Mouse (Mus musculus): ENCODE data around the gene Vmn1r50.
"Not testable (repeated sequence)": the region's sequence is repeated elsewhere in the genome, so short reads cannot be mapped to it uniquely, and the experiment has no call there.

Gene Vmn1r50

DNA sequence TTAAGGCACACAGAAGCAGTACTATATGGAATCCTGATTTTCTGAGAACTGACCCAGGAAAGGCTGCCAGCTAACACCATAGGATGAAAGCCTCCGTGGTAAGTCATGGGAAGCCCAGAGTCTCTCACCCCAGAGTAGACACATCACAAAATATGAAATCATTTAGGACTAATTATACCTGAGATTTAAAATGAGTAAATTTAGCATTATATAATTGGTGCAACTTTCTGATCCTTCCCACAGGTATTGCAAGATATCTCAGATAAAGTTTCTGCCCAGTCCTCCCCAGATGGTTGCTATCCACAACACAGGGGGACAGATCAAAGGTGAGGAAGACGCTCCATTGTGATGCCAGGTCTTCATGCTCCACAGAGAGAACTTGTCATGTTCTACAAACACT, at the start of gene Vmn1r50:
TSS of gene Vmn1r50 (plus strand) at position 301 of the 400 bp plus-strand sequence.
- DNase-seq (ENCODE audit: low read depth) = no peak

DNA sequence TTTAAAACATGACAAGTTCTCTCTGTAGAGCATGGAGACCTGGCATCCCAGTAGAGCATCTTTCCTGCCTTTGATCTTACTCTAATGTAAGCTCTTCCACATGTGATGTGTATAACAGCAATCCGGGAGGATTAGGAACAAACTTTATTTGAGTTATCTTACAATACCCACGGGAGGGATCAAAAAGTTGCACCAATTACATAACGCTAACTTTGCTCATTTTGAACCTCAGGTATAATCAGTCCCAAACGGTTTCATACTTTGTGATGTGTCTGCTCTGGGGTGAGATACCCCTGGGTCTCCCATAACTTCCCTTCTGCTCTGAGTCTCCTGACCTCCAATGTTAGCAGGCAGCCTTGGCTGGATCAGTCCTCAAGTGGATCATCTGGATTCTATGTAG, 22.8 kb upstream of the Vmn1r50 start, which contains the start of gene Vmn1r49:
TSS of gene Vmn1r49 (minus strand) at position 101 of the 400 bp plus-strand sequence.
- no peak for DNase-seq (ENCODE audit: low read depth)

DNA sequence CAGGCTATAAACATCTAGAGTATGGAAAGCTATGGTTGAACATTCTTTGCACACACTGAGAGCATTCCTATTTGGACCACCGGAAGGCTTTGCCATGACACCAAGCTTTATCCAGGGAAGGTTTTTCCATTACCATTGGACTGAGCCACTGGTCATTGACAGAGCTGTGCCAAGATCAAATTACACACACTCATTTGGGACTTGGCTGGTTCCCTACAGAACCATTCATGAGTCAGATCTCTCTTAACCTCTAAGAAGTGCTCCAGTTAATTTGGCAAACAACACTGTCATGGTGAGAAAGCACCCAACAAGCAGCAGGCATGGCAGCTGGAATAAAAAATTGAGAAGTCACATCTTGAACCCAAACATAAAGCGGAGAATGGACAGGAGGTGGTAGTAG, 664 bp upstream of the Vmn1r50 start:
- no peak for DNase-seq (ENCODE audit: low read depth)

DNA sequence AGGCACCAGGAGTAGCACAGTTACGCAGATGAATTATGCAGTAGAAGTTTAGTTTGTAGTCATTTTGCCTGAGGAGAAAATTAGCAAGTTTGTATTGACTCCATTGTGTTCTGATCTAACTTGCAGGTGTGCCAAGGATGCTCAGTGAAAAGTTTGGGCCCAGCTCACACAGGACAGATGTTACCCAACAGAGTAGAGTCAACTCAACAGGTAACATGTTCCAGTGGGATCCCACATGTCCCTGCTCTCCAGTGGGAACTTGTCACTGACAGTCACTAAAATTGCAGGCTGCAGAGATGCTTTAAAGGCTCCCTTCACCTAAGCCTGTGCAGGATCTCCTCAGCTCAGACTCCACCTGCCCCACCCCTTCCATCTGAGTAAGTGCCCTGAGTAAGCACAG, 21.1 kb downstream of the Vmn1r50 start, which contains the start of gene Vmn1r51:
TSS of gene Vmn1r51 (plus strand) at position 301 of the 400 bp plus-strand sequence.
- not testable (repeated sequence) for DNase-seq (ENCODE audit: low read depth)

All from c-Kit-positive CD71-negative TER-119-negative erythroid progenitor cells, embryonic 14.5 days (primary cell).